Mouse (Mus musculus): ENCODE results near the gene Ap3b2. TPM values are rescaled to one million over a fixed set of nuclear protein-coding genes. Genes with fewer than 3 reads are reported as not detected.
A peak's percentile ranks its signal among the peaks of the same experiment; 100 is the strongest.
"Not testable (repeated sequence)": the region's sequence is repeated elsewhere in the genome, so short reads cannot be mapped to it uniquely, and the experiment has no call there.

The Ap3b2 gene
- polyA plus RNA-seq, 1 experiment: not detected

GRCm38 (mm10) chr7:81479531-81480090 lies 14.1 kb downstream of the Ap3b2 start:
- no peak overlapping the region for H3K4me3 ChIP-seq (ENCODE audit: insufficient read depth, low read length)
- no peaks in the 10 kb centered on the region for H3K4me1 ChIP-seq (ENCODE audit: control insufficient read depth, insufficient read depth, low read length)
- H3K27ac ChIP-seq (ENCODE audit: insufficient read depth, low read length): no peak overlapping the region
- TF ChIP-seq CTCF (IDR thresholded peaks at IDR 0.05; ENCODE audit: borderline replicate concordance, insufficient read depth, low read length) (no peak), POLR2A (IDR thresholded peaks at IDR 0.05; ENCODE audit: low read depth, low read length) (no peak)

GRCm38 (mm10) chr7:81478261-81478660 lies 15.5 kb downstream of the Ap3b2 start:
- not testable (repeated sequence) for H3K4me1 ChIP-seq (ENCODE audit: control insufficient read depth, insufficient read depth, low read length); H3K27ac ChIP-seq (ENCODE audit: insufficient read depth, low read length); H3K4me3 ChIP-seq (ENCODE audit: insufficient read depth, low read length)

GRCm38 (mm10) chr7:81476833-81477232 lies 16.9 kb downstream of the Ap3b2 start:
- no peak overlapping the region for H3K4me3 ChIP-seq (ENCODE audit: insufficient read depth, low read length)
- TF ChIP-seq CTCF (IDR thresholded peaks at IDR 0.05; ENCODE audit: borderline replicate concordance, insufficient read depth, low read length) (no peak), POLR2A (IDR thresholded peaks at IDR 0.05; ENCODE audit: low read depth, low read length) (no peak)
- no peaks in the 10 kb centered on the region for H3K4me1 ChIP-seq (ENCODE audit: control insufficient read depth, insufficient read depth, low read length)
- H3K27ac ChIP-seq (ENCODE audit: insufficient read depth, low read length): no peak overlapping the region

GRCm38 (mm10) chr7:81475221-81475620 lies 18.5 kb downstream of the Ap3b2 start:
- Histone ChIP-seq H3K4me1 (ENCODE audit: control insufficient read depth, insufficient read depth, low read length) (no peaks in the 10 kb centered on the region), H3K4me3 (ENCODE audit: insufficient read depth, low read length) (no peak overlapping the region), H3K27ac (ENCODE audit: insufficient read depth, low read length) (no peak overlapping the region)
- no peak for TF ChIP-seq POLR2A (IDR thresholded peaks at IDR 0.05; ENCODE audit: low read depth, low read length)
- TF ChIP-seq CTCF (IDR thresholded peaks at IDR 0.05; ENCODE audit: borderline replicate concordance, insufficient read depth, low read length): no peak

- Histone ChIP-seq H3K4me1 (ENCODE audit: control insufficient read depth, insufficient read depth, low read length) (peaks cover 2% of the 10 kb centered on the region; the same call in 1 of the 2 replicates), H3K4me3 (ENCODE audit: insufficient read depth, low read length) (no peak overlapping the region), H3K27ac (ENCODE audit: insufficient read depth, low read length) (no peak overlapping the region)
- no peak for TF ChIP-seq CTCF (IDR thresholded peaks at IDR 0.05; ENCODE audit: borderline replicate concordance, insufficient read depth, low read length)
- TF ChIP-seq POLR2A (IDR thresholded peaks at IDR 0.05; ENCODE audit: low read depth, low read length): no peak
These were observed 28.7 kb downstream of the Ap3b2 start for GRCm38 (mm10) chr7:81464906-81465450.

GRCm38 (mm10) chr7:81464116-81464515 lies 29.6 kb downstream of the Ap3b2 start:
- no peak overlapping the region for H3K27ac ChIP-seq (ENCODE audit: insufficient read depth, low read length)
- TF ChIP-seq POLR2A (IDR thresholded peaks at IDR 0.05; ENCODE audit: low read depth, low read length) (no peak), CTCF (IDR thresholded peaks at IDR 0.05; ENCODE audit: borderline replicate concordance, insufficient read depth, low read length) (no peak)
- H3K4me1 ChIP-seq (ENCODE audit: control insufficient read depth, insufficient read depth, low read length): peaks cover 2% of the 10 kb centered on the region; the same call in 1 of the 2 replicates
- H3K4me3 ChIP-seq (ENCODE audit: insufficient read depth, low read length): no peak overlapping the region

GRCm38 (mm10) chr7:81462815-81463214 lies 30.9 kb downstream of the Ap3b2 start:
- Histone ChIP-seq H3K4me1 (ENCODE audit: control insufficient read depth, insufficient read depth, low read length) (peaks cover 2% of the 10 kb centered on the region; the same call in 1 of the 2 replicates), H3K4me3 (ENCODE audit: insufficient read depth, low read length) (no peak overlapping the region), H3K27ac (ENCODE audit: insufficient read depth, low read length) (no peak overlapping the region)
- no peak for TF ChIP-seq POLR2A (IDR thresholded peaks at IDR 0.05; ENCODE audit: low read depth, low read length)
- TF ChIP-seq CTCF (IDR thresholded peaks at IDR 0.05; ENCODE audit: borderline replicate concordance, insufficient read depth, low read length): no peak

GRCm38 (mm10) chr7:81455155-81455651 lies 38.5 kb downstream of the Ap3b2 start, which contains the start of gene Cpeb1:
Cpeb1 (minus strand) TSS chr7:81455465.
- TF ChIP-seq POLR2A (IDR thresholded peaks at IDR 0.05; ENCODE audit: low read depth, low read length) (peak; percentile 60), CTCF (IDR thresholded peaks at IDR 0.05; ENCODE audit: borderline replicate concordance, insufficient read depth, low read length) (0 out of 2 replicates have a peak, but pooled peaks have one; percentile 47)
- H3K4me3 ChIP-seq (ENCODE audit: insufficient read depth, low read length): peak within 1 kb of the TSS; percentile 88
- H3K4me1 ChIP-seq (ENCODE audit: control insufficient read depth, insufficient read depth, low read length): no peaks in the 10 kb centered on the region
- H3K27ac ChIP-seq (ENCODE audit: insufficient read depth, low read length): peak within 1 kb of the TSS; percentile 0; the same call in 1 of the 2 replicates

- TF ChIP-seq CTCF (IDR thresholded peaks at IDR 0.05; ENCODE audit: borderline replicate concordance, insufficient read depth, low read length): no peak
- TF ChIP-seq POLR2A (IDR thresholded peaks at IDR 0.05; ENCODE audit: low read depth, low read length): 0 out of 2 replicates have a peak, but pooled peaks have one; percentile 9
- H3K4me1 ChIP-seq (ENCODE audit: control insufficient read depth, insufficient read depth, low read length): no peaks in the 10 kb centered on the region
These were observed 39.2 kb downstream of the Ap3b2 start for GRCm38 (mm10) chr7:81454331-81455039.

More at GRCm38 (mm10) chr7:81454331-81455039, 39.2 kb downstream of the Ap3b2 start:
- Histone ChIP-seq H3K4me3 (ENCODE audit: insufficient read depth, low read length) (peak overlapping the region; percentile 88), H3K27ac (ENCODE audit: insufficient read depth, low read length) (no peak overlapping the region)

All from embryonic fibroblast, embryonic 13.5 days (primary cell).